Mouse (Mus musculus): ENCODE results near the gene Elmod1.
"Not testable (repeated sequence)": the region's sequence is repeated elsewhere in the genome, so short reads cannot be mapped to it uniquely, and the experiment has no call there.

Elmod1 gene

GRCm38 (mm10) chr9:53975122-53975518 is at the start of gene Elmod1:
TSS of gene Elmod1 (minus strand) at chr9:53975301.
- ATAC-seq (ENCODE audit: low TSS enrichment) = peak; percentile 78

DNA sequence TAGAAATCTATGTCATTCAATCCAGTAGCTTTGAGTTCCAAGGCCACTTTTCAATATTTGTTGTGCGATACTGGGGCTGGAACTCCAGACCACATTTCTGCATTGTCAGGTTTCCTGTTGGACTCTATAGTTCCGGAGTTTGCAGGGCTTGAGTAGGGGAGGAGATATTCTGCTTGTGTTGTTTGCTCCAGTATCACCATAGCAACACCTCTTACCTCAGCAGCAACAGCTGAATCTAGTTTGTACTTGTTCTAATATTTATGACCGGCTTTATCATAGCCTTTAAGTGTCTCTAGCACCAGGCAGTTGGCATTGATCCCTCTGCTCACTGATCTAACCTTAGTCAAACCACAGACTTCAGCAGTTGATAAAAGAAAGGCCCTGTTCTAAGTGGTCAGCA is 47.7 kb upstream of the Elmod1 start:
- ATAC-seq (ENCODE audit: low TSS enrichment) = no peak

DNA sequence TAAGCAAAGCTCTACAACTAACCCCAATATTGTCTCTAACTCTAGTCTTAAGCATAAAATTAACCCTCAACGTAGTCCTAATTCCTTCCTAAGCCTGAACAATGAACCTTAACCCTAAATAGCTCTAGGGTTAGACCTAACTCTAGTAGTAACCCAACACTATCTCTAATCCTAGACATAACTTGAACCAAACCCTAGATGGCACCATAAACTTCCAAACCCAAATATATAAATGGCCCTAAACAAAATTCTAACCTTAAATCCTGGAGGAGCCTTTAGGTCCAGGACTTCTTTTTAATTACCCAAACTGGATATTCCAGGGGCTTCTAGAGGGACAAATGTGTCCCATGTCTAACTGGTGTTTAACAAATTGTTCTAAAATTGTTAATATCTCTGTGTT is 19.4 kb upstream of the Elmod1 start:
- ATAC-seq (ENCODE audit: low TSS enrichment) = no peak

DNA sequence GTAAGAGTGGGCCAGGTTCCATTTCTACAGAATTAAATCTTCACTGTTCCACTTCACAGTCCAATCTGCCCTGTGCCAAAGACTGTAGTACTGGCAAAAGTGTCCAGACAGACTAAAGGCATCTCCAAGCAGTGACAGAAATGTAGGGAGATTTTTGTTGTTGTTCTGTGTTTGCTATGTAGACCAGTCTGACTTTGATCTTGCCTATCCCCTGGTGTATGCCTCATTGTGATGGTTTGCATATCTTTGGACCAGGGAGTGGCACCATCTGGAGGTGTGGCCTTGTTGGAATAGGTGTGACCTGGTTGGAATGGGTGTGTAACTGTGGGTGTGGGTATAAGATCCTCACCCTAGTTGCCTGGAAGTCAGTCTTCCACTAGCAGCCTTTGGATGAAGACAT is 17.5 kb upstream of the Elmod1 start:
- ATAC-seq (ENCODE audit: low TSS enrichment) = not testable (repeated sequence)

DNA sequence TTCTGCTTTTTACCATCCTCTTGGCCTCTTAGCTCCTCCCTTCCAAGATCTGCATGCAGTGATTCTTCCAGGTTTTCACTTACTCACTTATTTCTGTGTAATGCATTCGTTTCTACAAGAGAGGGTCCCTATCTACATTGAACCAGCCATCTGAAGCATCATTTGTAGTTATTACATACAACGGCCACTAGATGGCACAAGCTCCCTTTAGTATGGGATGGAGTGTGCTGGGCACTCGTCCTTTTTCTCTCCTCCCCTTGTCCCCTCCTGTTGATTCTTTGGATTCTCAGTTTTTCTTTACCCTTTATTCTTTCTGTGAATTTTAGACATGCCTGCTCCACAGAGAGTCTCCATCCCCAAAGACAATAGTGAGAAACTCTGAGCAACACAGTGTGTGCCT is 15.8 kb upstream of the Elmod1 start:
- peak; percentile 73 for ATAC-seq (ENCODE audit: low TSS enrichment)

DNA sequence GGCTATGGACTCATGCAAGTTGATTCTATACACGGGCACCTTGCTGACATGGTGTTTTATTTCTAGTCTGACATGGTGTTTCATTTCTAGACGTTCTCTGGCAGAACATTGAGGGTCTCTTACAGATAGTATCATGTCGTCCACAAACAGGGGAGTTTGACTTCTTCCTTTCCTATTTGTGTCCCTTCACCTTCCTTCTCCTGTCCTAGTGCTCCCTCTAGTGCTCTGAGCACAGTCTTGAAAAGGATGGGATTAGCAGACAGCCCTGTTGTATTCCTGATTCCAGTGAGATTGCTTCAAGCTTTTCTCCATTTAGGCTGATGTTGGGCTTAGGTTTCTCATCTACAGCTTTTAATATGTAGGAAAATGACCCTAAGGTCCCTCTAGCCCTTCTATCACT is 11.9 kb upstream of the Elmod1 start:
- ATAC-seq (ENCODE audit: low TSS enrichment) = peak; percentile 85

- no peak for ATAC-seq (ENCODE audit: low TSS enrichment)
Observed at GRCm38 (mm10) chr9:53984868-53985267, 9.8 kb upstream of the Elmod1 start.

- peak; percentile 28 for ATAC-seq (ENCODE audit: low TSS enrichment)
Observed at GRCm38 (mm10) chr9:53974328-53975121, 576 bp downstream of the Elmod1 start.

DNA sequence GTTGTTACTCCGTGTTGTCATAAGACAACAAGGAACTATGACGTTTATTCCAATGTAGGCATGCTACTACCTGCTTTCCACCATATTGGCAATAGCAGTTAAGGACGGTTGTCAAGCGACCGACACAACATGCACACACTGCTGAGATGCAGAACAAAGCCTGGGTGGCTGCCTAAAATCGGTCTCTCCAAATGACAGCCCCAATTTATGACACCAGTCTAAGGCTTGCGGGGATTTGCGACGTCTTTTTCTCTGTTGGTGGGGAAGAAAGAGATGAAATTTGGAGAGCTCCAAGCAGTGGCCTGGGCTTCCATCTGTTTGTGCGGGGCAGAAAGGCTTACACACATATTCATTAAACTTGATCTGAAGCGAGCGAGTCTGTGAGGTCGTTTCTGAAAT is 1.2 kb downstream of the Elmod1 start:
- no peak; the same call in 1 of the 2 replicates for ATAC-seq (ENCODE audit: low TSS enrichment)

- ATAC-seq (ENCODE audit: low TSS enrichment) = no peak
Observed at GRCm38 (mm10) chr9:53973241-53973640, 1.9 kb downstream of the Elmod1 start.

DNA sequence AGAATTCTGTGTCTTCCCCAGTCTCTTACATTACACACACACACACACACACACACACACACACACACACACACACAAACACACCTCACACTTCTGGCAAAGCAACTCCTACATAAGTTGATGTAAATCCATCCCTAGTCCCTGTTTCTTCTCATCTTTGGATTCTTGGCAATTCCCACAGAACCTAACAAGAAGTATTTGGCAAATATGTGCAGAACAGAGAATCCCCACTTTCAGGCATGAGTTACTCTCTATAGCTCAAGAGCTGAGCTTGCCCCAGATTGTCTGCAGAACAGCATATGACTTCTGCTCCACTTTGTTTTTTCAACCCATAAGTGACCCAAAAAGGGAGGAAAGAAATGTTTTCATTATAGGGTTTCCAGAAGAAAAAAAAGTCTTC is 2.7 kb downstream of the Elmod1 start:
- ATAC-seq (ENCODE audit: low TSS enrichment) = peak; percentile 40

GRCm38 (mm10) chr9:53967610-53968368 is 7.3 kb downstream of the Elmod1 start:
- peak; percentile 83 for ATAC-seq (ENCODE audit: low TSS enrichment)

DNA sequence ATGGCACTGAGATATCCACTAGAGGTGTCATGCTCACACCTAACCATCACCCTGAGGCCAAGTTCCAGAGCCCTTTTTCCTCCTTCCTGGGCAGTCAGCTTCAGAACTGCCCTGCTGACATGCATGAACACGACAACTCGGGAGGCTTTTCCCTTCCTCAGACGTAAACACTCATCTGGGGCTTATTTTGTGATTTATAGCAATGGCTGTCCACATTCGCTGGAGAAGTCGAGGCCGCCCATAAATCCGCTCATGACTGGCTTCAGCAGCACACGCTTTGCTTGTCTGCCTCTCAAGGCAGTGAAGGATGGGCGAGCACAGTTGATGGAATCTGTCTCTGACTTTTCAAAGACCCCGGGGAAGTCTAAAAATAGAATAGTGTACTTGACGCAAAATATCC is 18.1 kb downstream of the Elmod1 start:
- ATAC-seq (ENCODE audit: low TSS enrichment) = no peak

GRCm38 (mm10) chr9:53954853-53955252 is 20.2 kb downstream of the Elmod1 start:
- 0 out of 2 replicates have a peak, but pooled peaks have one; percentile 54 for ATAC-seq (ENCODE audit: low TSS enrichment)

DNA sequence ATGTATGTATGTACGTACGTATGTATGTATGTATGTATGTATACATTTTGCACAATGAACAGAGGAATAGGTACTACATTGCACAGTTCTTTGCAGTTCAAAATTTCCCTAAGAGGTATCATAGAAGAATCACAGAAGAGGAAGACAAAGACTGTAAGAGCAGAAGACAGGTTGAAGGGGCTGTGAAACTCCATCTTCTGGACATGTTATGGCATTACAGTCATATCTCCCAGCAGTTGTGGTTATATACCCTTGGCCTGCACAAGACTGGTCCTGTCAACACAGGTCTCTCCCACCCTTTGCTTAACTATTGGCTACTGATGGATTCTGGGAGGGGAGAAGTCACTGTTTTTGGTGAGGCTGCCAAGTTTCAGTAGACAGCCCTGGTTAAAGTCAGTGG is 27.6 kb downstream of the Elmod1 start:
- no peak for ATAC-seq (ENCODE audit: low TSS enrichment)

DNA sequence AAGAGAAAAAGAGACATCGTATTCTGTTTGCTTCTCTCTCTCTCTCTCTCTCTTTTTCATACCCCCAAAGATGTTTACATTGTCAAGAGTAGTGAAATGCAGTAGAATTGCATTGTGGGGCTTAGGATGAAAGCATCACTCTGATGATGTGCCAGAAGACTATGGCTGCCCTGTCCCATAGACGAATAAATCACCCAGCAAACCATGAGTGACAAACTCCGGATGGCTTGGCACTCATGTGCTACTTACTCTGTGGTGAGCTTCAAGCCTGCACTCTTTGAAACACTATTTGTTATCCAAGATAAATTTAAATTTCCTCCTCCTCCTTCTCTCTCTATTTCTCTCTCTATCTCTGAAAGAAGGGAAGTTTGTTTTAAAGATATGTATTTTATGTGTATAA is 36.5 kb downstream of the Elmod1 start:
- no peak for ATAC-seq (ENCODE audit: low TSS enrichment)

- ATAC-seq (ENCODE audit: low TSS enrichment) = peak; percentile 73
Observed at GRCm38 (mm10) chr9:53934179-53934578, 40.9 kb downstream of the Elmod1 start.

GRCm38 (mm10) chr9:53933375-53933774 is 41.7 kb downstream of the Elmod1 start:
- no peak for ATAC-seq (ENCODE audit: low TSS enrichment)

DNA sequence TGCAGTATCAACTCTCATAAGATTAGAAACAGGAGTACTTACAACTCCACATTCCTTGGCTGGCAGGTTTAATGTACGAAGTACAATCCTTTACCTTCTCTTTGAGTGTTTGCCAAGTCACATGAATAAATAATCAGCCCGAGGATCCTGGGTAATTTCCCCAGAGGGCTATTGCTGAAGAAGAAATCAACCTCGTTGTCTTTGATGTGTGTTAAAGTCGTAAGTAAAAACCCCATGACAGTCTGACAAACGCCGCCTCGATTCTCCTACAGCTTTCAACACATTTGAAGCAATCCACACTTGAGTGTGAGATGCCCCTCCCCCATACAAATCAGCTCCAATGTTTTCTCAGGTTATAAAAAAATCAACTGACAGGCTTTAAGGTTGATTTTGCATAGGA is 44.2 kb downstream of the Elmod1 start:
- ATAC-seq (ENCODE audit: low TSS enrichment) = no peak

DNA sequence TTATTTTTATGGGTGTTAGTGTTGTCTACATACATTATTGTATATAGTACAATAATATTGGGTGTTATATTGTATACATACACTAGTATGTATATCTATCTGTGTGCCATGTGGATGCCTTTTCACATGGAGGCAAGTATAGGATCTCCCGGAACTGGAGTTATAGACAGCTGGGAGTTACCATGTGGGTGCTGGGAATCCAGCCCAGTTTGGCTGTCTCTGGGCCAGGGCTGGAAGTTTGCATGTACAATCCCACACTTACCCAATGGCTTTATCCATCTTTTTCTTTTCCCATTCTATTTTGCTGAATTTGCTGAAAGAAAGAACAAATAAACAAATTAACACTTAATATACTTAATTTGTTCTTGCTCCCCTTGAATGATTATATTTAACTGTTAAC is 54.0 kb downstream of the Elmod1 start:
- no peak for ATAC-seq (ENCODE audit: low TSS enrichment)

DNA sequence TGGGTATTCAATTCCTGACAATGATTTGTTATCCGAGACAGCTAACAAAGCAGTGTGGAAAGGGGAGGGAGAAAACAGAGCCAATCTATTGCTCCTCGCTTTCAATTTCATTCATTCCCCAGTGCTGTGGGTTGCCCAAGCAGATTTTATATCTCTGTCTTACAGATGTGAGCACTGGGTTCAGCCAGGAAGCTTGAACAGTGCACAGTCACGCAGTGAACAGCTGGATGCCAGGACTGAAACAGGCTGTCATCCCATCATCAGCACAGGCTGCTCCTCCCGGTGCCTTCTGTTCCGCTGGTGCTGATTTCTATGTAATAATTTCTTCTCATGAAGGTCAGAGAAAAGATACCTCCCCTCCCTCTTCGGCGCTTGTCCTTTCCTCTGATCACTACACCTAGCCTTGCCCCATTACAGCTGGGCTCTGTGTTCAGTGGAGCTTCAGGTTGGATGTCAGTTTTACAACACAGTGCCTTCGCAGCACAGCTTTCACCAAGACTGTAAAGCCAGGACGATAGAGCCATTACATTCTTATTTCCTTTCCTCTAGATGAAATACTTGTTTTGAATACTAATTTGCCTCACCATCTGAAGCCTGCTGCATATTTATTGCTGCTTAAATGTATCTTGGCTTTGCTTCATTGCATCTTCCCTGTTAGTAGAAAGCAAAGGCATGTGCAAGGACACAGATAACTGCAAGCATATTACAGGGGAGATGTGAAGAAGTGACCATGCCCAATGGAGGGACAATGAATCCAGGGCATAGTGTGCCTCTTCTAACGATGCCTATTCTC is 59.0 kb downstream of the Elmod1 start:
- ATAC-seq (ENCODE audit: low TSS enrichment) = peak; percentile 56

GRCm38 (mm10) chr9:53910823-53911222 is 64.3 kb downstream of the Elmod1 start:
- ATAC-seq (ENCODE audit: low TSS enrichment) = no peak
